Mouse (Mus musculus) right cerebral cortex, adult 2 months (tissue): ENCODE results near the gene Rab37.

Source experiments
- DNase-seq, 2 experiments: peaks; one replicate each; pipeline ENCODE4 v3.0.0; 2021 to 2022; ENCODE audit warnings: low spot score in 2 of 2

Gene Rab37

DNA sequence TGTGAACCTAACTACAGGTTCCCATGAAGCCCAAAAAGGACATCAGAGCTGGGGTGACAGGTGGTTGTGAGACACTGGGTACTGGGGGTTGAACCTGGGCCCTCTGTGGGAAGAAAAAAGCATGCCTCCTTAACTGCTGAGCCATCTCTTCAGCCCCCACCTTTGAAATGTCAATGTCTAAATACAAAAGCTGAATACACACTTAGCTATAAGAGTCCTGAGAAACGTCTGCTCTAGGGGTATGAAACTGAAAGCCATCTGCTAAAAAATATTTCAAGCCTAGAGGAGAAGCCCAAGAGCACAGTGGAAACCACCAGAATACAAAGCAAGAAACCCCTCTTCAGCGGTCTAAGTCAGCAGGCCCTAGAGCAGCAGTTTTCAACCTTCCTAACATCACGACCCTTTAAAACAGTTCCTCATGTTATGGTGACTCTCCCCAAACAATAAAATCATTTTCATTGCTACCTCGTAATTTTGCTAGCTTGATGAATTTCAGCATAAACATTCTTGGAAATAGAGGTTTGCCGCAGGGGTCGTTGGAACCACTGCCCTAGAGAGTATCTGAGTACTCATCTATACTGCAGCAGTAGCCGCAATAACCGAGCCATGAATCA, 40.6 kb downstream of the Rab37 start:
- no peak for DNase-seq

DNA sequence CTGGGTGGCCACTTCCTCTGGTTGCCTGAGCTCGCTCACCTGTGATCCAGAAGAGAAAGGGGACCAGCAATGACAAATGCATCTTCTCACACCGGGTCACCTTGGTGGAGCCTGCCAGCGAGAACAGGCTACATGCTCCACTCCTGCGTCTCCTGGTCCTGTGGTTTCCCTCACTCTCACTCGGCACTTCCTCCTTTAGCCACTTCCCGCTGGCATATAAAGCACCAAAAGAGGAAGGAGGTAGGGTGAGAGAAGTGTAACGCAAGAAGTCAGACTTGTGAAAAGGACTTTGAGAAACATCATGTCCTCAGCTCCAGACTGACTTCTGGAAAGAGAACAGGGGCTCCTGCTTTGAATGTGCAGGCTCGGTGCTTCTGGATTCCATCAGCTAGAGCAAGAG, 42.6 kb downstream of the Rab37 start, which contains the start of gene Cd300lf:
Cd300lf (minus strand) TSS at position 193 of the 400 bp plus-strand sequence.
- no peak for DNase-seq

DNA sequence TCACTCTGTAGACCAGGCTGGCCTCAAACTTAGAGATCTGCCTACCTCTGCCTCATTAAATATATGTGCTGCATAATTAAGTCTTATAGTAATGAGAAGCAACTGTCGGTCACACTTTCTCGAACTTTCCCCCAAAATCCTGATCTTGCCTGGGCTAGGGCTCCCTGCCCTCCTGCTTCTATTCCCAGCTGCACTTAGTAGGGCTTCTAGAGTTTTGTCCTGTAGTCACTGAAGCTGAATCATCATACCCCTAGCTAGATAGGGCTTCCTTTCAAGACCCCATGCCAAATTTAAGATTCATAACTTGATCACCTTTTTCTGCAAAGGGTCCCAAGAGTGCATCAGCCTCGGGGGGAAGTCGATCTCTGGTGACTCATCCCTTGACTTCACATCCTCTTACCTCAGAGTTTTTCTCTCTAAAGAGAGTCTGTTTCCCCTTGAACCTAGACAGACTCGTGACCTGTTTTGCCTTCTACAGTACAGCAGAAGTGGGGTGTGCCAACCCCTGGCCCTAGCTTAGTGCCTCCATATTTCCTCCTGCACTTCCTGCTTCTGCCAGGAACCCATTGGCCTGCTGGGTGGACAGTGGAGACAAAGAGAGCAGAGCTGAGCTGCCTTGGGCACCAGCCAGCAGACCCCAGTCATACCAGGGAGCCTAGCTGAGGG, 47.5 kb downstream of the Rab37 start:
- DNase-seq = no peak

DNA sequence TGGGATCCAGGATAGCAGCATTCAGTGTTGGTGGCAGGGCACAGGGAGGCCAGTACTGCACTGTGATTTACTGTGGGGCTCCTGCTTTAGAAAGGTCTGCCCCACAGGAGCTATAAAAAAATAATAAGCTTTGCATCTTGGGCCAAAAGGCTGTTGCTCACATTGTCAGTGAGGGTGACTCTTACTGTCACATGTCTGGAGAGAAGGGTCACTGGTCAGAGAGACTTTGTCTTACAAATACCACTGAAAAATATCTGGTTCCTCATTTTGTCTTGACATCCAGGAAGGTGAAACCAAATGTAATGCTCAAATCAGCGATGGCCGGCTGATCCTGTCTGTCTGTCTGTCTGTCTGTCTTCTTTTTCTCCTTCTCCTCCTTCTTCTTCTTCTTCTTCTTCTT, 50.7 kb downstream of the Rab37 start:
- DNase-seq = no peak

DNA sequence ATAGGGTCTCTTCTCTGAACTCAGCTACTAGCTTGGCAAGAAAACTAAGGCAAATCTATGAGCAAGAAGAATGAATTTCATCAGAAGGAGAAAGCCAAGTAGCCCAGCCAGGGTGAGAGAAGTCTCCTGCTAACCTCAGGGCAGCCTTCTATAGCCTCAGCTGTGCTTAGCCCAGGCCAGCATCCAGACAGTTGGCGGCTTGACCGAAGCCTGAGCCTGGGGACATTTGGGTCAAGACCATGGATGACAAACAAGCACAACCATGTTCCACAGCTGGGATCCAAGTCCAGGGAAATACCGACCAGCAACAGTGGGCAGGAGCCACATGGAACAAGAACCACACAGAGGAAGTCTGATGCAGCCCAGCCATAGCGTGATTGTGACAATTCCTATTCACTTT, 56.6 kb downstream of the Rab37 start:
- DNase-seq = no peak

DNA sequence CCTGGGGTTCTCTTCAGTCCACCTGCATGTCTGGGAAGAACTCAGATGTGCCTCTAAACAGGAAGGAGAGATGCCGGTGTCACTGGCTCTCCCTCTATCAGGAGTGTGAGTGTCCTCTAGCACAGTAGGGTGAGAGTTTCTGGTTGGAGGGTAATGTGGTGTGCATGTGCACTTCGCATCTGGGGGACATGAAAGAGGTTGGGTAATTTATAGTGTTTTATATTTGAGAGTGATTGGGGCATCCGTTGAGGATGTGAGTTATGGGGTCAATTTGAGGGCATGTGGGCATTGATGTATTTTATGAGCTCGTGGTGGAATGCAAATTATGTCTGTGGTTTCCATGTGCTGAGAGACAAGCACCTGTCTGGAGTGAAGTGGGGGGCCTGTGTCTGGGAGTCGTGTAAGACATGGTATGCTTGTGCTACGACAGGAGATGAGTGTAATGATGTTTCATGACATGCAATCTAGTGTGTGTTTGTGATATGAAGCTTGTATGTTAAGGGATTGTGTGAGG, 59.6 kb downstream of the Rab37 start:
- DNase-seq = no peak

DNA sequence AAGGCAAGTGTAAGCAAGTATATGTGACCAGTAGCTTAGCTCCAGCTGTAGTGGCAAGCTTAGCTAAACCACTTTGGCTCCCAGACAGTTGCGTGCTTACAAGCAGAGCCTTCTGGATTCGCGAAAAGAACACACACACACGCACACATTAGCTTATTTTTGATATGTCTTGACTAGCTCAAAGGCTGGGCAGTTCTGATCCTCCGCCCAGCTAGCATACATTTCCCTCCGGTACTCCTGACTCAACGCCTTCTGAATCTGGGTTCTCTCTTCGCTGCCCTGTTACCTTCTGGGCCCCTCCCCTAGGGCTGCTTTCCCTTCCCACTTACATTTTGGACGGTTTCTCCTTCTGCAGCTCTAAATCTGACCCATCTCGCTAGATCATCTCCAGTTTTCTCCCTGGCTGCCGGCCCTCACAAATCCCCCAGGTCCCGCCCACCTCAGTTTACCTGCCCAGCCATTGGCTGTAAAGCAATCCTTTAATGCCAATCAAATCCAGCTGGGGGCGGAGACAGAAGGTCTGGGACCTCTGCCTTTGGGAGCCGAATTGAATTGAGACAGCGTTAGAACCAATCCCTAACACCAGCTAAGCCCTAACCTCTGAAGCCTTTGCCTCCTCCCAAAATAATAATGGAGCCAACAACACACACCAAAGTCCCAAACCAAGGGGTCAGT, 60.7 kb downstream of the Rab37 start:
- DNase-seq = no peak

DNA sequence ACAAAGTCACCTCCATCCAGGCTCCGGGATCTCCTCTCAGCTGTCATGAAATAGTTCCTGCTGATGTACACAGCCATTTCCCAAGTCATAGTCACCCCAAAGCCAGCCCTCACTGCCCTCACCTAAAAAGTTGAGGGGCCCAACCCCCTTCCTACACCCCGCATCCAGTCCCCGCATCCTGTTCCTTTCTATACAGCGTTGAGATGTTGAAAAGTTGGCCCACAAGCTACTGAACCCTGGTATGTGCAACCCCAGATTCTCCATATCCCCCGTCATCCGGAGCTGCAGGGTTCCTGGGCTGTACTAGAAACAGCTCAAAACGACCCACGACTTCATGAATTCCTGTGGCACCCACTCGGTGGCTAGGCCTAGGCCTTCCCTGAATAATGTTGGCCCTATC, 61.9 kb downstream of the Rab37 start:
- no peak for DNase-seq

DNA sequence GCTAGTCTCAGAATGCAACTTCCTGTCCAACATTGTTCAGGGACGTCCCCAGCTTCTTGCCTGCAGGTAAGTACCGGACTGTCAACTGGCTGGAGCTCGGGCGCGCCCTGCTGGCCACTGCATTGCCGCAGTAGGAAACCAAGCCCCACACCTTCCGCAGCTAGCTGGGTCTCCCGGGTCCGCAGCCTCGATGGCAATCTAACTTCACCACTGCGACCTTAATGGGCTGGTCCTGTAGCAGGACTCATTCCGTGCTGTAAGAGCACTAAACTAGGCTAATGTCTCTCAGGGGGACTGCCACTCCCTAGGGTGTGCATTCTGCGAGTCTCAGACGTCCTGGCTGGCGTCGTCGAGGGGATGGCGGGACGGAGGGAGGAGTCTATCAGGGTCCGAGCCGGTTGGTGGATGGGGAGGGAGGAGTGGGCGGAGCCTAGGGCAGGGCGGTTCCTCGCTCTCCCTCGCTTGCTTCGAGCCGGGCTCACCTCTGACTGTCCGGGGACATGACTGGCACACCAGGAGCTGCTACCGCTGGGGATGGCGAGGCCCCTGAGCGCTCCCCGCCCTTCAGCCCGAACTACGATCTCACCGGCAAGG, 62.6 kb downstream of the Rab37 start:
- DNase-seq = peak; percentile 63 to 65

DNA sequence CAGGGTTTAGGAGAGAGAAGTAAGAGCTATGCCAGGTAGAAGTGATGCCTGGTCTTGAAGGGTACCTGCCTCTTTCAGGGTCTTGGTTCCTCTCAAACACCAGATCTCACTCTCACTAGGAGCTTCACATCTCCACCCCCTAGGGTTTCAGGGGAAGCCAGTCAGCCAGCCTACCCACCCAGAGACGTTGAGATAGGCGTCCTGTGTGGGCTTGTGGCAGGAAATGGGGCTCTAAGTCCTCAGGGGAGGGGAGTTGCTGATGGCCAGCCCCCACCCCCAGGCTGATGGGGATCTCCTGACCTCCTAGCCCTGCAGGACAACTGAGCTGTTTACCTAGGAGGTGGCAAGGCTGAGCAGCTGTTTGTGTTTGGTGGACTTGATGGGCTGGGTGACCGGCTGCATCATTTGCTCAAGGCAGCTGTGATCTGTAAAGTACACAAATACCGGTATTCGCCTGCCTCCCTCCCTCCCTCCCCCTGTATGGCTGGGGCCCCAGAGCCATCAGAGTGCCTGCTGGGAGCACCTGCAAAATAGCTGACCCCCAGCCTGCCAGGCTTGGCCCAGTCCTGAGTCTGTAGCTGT, 63.9 kb downstream of the Rab37 start:
- DNase-seq = no peak

DNA sequence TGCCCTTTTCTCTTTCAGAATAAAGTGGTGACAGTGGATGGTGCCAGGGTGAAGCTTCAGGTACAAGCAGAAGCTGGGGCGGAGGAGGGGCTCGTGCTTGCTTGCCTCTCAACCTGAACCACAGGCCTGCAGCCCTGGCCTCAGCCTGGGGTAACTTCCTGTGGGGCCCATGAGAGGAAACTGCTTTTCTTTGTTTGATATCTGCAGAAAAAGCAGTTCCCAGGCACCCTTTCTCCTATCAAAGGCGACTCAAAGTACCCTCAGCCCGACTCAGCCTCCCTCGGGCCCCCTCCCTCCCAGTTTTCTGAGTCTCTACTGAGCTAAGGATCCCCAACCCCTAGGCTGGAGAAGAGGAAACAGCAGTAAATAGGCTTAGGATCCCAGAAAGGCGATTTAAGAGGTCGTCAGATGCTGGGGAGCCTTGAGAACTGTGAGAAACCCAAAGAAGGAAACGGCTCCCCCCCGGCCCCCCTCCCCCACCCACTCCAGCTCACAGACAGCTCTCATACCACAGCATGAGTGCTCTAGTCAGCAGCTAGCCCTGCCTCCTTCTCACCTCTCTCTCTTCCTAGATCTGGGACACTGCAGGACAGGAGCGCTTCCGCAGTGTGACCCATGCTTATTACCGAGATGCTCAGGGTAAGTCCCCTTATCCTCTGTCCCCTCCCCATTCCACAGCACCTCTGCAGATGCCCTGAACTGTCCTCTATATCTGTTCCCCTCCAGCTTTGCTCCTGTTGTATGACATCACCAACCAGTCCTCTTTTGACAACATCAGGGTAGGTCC, 66.9 kb downstream of the Rab37 start:
- no peak for DNase-seq

DNA sequence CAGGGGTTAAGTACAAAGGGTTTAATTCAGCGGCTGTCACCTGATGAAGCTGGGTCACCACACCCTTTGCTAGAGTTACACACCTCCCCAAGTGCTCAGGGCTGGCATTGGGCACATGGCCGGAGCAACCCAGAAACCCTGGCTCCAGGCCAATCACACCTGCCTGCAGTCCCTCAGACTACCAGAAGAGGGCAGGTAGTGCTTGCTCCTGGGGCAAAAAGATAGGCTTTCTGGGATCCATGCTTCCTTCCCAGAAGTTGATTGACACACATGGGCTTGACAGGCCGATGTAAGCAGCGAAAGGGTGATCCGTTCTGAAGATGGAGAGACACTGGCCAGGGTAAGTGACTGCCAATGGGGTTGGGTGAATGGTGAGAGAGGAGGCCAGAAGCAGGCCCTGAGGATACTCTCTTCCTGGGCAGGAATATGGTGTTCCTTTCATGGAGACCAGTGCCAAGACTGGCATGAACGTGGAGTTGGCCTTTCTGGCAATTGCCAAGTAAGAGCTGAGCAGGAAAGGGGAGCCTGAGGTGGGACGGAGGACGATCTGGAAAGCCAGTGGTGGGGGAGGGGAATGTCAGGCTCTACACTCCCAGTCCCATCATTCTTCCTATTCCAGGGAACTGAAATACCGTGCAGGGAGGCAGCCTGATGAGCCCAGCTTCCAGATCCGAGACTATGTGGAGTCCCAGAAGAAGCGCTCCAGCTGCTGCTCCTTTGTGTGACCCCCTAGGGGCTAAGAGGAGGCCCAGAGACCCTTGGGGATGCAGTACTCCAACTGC, 69.0 kb downstream of the Rab37 start:
- peak; percentile 44 to 50 for DNase-seq

DNA sequence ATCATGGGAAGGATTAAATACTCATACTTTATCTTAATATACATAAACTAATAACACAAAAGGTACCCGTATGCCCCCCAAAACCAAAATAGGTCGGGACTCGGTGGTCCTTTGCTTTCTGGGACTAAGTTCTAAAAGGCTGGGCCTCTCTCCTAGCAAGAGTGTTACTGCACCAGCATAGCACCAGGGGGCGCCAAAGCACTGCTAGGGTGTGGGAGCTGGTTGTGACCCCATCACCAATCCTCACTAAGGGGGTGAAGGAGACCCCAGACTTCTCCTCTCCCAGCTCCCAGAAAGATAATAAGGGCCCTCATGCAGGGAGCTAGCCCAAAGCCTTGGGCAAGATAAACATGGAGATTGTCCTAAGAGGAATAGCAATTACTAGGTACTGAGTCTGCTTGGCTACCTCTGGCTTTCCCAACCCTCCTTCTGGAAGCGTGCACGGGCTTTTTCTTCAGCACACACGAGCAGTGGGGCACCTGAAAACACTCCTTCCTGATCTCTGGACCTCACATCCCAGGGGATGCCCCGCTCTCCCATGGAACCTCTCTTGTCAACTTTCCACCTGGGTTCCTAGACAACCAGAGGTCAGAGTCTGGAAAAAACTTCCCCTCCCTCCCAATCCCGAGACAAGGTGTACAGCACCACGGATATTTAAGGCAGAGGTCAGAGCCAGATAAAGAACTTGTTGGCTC, 69.8 kb downstream of the Rab37 start:
- peak in 1 of 2 experiments; percentile 62 for DNase-seq

DNA sequence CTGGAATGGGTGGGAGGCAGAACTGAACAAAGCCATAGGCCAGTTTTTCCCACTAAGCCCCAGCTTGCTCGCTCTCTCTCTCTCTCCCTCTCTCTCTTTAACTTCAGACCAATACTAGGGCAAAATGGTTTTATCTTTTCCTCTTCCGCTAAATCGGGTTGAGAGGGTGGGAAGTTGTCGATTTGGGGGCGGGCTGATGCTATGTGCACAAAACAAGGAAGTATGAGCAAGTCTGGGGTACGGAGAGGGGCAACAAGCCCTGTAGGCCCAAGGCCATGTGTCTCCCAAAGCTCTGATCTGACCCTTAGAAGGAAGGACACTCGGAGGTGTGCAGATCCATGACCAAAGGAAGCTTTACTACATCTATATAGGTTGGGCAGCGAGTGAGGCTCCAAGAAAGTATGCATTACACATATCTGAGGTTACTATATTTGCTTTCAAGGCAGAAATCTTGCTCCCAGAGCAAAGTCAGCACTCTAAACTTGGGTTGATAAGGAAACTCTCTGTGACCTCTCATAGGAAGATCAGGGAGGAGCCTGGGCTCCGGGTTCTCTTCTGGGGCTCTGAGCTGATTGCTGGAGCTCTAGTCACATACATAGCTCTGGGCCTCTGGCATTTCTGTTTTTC, 70.5 kb downstream of the Rab37 start:
- DNase-seq = no peak

DNA sequence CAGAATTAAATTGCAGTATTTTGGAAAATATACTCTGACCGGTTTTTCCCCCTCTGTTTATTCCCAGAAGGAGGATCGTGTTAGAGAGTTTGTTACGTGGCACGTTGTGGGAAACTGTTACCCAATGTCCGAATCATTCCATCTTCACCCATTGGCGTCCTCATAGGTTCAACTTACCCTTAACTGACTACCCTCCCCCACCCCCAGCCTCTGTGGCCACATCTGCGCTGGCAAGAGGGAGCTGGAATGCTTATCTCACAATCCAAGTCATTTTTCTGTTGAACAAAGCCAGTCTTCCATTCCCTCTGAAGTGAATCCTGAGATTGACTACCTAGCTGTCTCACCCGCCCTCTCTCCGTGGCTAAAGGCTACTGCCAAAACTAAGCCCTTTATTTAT, 71.0 kb downstream of the Rab37 start:
- DNase-seq = no peak

DNA sequence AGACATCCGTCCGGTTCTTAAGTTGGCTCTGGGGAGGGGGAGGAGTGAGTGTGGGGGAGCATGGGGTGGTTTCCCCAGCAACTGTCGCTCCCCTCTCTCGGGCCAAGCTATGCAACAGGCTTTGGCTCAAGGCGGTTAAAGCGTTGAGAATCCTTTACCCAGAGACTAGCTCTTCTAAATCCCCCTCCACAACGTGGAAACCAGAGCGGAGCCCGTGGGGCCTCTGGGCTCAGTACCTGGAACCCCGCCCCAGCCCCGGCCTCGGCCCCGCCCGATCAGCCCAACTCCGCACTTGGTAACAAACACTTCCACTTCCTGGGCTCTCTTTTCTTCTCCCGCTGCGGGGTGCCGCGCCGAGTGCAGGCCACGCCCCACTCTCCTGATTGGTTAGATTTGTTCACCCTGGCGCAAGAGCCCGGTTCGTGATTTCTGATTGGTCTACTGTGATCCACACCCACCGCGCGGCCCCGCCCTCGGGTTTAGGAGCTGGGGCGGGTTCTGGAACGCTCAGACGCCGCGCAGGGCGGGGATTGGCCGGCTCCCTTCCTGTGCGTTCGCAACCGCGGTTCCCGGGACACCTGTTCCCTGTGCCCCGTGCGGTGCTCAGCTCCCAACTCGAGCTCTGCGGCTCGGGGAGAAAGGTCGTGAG, 71.7 kb downstream of the Rab37 start, which contains the start of gene Slc9a3r1:
Slc9a3r1 (plus strand) TSS at position 510 of the 649 bp plus-strand sequence.
- peak; percentile 89 to 94 for DNase-seq

DNA sequence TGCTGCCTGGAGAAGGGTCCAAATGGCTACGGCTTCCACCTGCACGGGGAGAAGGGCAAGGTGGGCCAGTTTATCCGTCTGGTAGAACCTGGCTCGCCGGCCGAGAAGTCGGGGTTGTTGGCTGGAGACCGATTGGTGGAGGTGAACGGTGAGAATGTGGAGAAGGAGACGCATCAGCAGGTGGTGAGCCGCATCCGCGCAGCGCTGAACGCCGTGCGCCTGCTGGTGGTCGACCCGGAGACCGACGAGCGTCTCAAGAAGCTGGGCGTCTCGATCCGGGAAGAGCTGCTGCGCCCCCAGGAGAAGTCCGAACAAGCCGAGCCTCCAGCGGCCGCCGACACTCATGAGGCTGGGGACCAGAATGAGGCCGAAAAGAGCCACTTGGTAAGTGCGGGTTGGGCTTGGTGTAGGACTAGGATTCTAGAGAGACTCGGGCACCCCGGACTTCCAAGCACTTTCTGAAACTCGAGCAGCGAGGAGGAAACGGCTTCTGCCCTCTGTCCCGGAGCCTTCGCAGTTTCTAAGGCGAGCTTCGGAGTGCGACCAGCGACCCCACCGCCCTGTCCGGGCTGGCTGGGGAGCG, 72.4 kb downstream of the Rab37 start:
- DNase-seq = peak in 1 of 2 experiments; percentile 25

DNA sequence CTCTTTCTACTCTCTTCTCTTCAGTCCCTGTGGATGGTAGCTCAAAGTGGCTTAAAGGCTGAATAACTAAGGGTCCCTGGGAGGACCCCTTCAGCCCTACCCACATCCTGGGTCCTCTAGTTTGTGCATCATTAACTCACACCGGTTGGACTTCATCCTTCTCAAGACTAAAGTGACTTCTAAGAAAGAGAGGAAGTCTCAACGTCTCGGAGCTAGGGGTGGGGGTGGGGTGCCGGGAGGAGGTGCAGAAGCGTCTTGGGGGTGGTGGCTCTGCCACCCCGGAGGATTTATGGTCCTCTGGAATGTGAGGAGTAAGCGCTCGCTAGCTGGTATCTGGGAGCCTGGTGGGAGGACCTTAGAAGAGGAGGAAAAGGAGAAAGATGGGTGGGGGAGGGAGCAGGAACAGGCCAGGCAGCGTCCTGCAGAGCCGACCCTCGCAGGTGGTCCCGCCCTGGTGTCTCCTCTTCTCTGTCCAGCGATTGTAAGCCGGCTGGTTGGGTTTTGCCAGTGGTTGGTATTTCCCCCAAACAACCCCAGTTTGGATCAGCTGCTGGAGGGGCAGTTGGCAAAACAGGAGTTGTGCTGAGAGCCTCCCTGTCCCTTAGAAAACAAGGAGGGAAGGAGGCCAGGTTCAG, 73.2 kb downstream of the Rab37 start:
- DNase-seq = no peak
